Mouse (Mus musculus) E14TG2a.4 (cell line): ENCODE measurements around the gene Recql5.

Source experiments
- H3K27me3 ChIP-seq: 2 replicates; pipeline ENCODE4 v1.6.1; 2014; ENCODE audit warnings: low read length, control low read depth; ENCODE audit not compliant: insufficient read depth
- H3K36me3 ChIP-seq: 2 replicates; pipeline ENCODE4 v1.6.1; 2014; ENCODE audit warnings: low read length, control low read depth; ENCODE audit not compliant: insufficient read depth
- H3K4me1 ChIP-seq: replicated peaks from 2 replicates; pipeline ENCODE4 v1.6.1; 2014; ENCODE audit warnings: low read depth, low read length, control low read depth
- H3K4me3 ChIP-seq: replicated peaks from 2 replicates; pipeline ENCODE4 v1.5.1; 2014; ENCODE audit warnings: mild to moderate bottlenecking, low read length
- H3K9me3 ChIP-seq: 2 replicates; pipeline ENCODE4 v1.6.1; 2014; ENCODE audit warnings: low read length, control low read depth
- CTCF ChIP-seq: conservative IDR thresholded peaks from 2 replicates; pipeline ENCODE4 v1.5.1; 2014; ENCODE audit warnings: low read length
- NANOG ChIP-seq: IDR thresholded peaks from 2 replicates; pipeline ENCODE4 v1.6.1; 2014; ENCODE audit warnings: borderline replicate concordance, low read length, mixed read lengths
- POU5F1 ChIP-seq: IDR thresholded peaks from 2 replicates; pipeline ENCODE4 v1.6.1; 2014; ENCODE audit warnings: low read length, borderline replicate concordance

Gene Recql5

DNA sequence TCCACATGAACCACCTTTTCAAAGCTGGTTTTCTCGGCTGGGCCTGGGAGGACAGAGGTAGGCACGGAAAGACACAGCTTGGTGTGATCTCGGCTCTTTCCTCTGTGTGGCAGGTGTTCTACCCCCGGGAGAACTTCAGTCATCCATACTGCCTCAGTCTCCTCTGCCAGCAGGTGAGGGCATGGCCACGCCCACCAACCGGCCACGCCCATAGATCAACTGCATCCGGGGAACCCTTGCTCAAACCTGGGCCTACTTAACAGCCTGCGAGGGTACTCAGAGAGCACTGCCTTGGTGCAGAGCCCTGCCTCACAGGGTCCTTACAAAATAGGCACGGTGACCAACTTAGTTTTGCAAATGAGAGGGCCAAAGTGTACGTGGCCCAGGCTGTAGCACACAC, 48.0 kb downstream of the Recql5 start:
- TF ChIP-seq CTCF (no peak), POU5F1 (no peak), NANOG (no peak; the same call in 1 of the 2 replicates)
- peaks cover 24% of the 10 kb centered on the region for H3K27me3 ChIP-seq
- peaks cover 54% of the 10 kb centered on the region for H3K4me1 ChIP-seq
- peaks cover 6% of the 10 kb centered on the region; the same call in 1 of the 2 replicates for H3K36me3 ChIP-seq
- peak overlapping the region; percentile 64 for H3K4me3 ChIP-seq
- no peaks in the 10 kb centered on the region for H3K9me3 ChIP-seq

DNA sequence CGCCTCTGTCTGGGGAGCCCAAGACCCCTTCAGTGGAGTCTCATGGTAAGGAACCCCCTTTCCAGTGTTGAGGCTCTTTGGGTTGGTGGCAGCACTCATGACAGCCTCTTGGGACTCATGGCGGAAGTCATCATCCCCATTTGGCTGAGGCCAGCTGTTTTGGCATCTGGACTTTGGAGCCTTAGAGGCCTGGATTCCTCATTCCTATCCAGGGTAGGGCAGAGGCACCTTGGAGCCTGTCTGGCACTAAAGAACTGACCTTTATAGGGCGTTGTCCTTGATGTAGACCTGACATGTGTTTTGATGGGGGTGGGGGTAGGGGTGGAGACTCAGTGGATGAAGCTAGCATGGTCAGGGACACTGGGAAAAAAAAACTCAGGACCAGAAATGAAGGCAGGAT, 48.9 kb downstream of the Recql5 start:
- Histone ChIP-seq H3K4me1 (peaks cover 63% of the 10 kb centered on the region), H3K27me3 (peaks cover 24% of the 10 kb centered on the region), H3K4me3 (peak overlapping the region; percentile 70), H3K36me3 (no peaks in the 10 kb centered on the region), H3K9me3 (no peaks in the 10 kb centered on the region)
- TF ChIP-seq POU5F1 (no peak), NANOG (no peak), CTCF (no peak)

- Histone ChIP-seq H3K36me3 (no peaks in the 10 kb centered on the region), H3K27me3 (peaks cover 24% of the 10 kb centered on the region), H3K9me3 (no peaks in the 10 kb centered on the region), H3K4me1 (peaks cover 59% of the 10 kb centered on the region), H3K4me3 (peak overlapping the region; percentile 70)
- no peak for TF ChIP-seq NANOG
- TF ChIP-seq POU5F1: no peak
- no peak for TF ChIP-seq CTCF
Observed at GRCm38 (mm10) chr11:115883251-115883650, 50.0 kb downstream of the Recql5 start.

DNA sequence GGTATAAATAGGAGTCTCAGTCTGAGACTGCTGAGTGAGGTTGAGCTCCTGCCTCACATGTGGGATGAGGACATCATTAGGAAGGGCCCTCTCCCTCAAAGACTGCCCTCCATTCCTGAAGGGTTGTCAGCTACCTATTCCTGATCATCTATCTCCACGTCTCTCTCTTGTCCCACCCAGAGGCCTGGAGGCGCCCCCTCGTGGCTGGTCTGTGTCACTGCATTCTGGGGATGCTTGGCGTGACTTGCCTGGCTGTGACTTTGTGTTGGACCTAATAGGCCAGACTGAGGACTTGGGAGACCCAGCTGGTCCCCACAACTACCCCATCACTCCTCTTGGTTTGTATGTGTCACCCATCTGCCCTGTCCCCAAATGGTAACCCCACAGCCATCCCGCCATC, 52.3 kb downstream of the Recql5 start:
- peaks cover 49% of the 10 kb centered on the region for H3K4me1 ChIP-seq

DNA sequence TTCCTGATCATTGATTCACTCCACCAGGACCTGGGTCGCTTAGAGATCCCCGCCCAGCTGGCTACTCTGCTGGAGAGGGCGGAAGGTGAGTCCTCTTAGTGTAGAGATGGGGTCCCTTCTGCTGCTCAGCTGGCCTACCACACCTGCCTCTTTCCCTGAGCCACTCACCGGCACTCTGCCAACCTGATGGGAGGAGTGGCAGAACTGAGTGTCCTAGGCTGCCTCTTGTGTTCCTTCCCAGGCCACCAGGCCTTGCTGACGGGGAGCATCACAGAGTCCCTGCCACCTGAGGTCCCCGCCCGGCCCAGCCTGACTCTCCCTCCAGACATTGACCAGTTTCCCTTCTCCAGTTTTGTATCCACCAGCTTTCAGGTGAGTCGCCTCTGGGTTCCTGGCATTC, 55.2 kb downstream of the Recql5 start:
- Histone ChIP-seq H3K4me1 (peaks cover 21% of the 10 kb centered on the region), H3K4me3 (no peak overlapping the region), H3K36me3 (no peaks in the 10 kb centered on the region), H3K9me3 (no peaks in the 10 kb centered on the region), H3K27me3 (peaks cover 10% of the 10 kb centered on the region)
- TF ChIP-seq CTCF: no peak
- no peak for TF ChIP-seq NANOG
- TF ChIP-seq POU5F1: no peak

More for the DNA sequence above, 52.3 kb downstream of the Recql5 start:
- Histone ChIP-seq H3K4me3 (no peak overlapping the region), H3K9me3 (no peaks in the 10 kb centered on the region), H3K27me3 (peaks cover 24% of the 10 kb centered on the region), H3K36me3 (no peaks in the 10 kb centered on the region)
- TF ChIP-seq NANOG (no peak), CTCF (peak; percentile 98)

DNA sequence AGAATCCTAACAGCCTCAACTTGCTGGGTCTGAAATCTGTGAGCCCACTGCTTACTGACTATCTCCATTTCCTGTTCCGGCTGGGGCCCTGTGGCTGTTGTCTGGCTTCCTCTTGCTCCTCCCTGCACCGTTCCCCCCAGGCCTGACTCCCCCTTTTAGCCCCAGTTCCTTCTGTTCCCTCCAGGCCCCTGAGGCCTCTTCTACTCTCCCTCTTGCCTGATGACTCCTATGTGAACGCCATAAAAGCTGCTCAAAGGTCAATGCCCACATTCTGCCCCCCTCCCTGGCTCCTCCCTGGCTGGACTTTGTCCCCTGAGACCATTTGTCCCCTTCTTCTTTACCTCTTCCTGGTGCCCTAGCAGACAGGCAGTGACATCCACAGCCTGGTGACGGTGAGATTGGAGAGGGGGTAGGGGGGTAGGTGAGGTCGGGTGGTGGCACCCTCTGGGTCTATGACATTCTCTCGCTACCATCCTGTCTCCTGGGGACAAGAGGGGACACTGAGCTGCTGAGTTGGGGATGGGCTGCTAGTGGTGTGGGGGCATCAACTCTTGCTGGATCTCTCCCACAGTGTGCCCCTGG, 56.0 kb downstream of the Recql5 start:
- no peaks in the 10 kb centered on the region for H3K9me3 ChIP-seq
- TF ChIP-seq CTCF (no peak), POU5F1 (no peak), NANOG (no peak)
- H3K4me3 ChIP-seq: no peak overlapping the region
- no peaks in the 10 kb centered on the region for H3K36me3 ChIP-seq
- peaks cover 3% of the 10 kb centered on the region; the same call in 1 of the 2 replicates for H3K27me3 ChIP-seq
- H3K4me1 ChIP-seq: peaks cover 20% of the 10 kb centered on the region

DNA sequence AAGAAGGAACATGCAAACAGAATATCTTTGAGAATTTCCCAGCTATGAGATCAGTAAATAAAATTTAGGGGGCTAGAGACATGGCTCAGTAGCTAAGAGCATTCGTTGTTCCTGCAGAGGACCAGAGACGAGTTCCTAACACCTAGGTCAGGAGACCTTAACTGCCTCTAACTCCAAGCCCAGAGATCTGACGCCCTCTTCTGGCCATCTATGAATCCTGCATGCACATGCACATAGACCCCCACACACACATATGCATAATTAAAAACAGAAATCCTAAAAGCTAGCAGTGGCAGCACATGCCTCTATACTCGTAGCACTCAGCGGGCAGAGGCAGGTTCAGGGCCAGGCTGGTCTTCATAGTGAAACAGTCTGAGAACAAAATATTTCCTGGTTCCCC, 56.8 kb downstream of the Recql5 start:
- no peak overlapping the region for H3K4me3 ChIP-seq
- H3K9me3 ChIP-seq: no peaks in the 10 kb centered on the region
- no peaks in the 10 kb centered on the region for H3K36me3 ChIP-seq
- peak; percentile 54 for TF ChIP-seq CTCF
- no peak for TF ChIP-seq NANOG
- peaks cover 23% of the 10 kb centered on the region for H3K4me1 ChIP-seq
- no peaks in the 10 kb centered on the region for H3K27me3 ChIP-seq

DNA sequence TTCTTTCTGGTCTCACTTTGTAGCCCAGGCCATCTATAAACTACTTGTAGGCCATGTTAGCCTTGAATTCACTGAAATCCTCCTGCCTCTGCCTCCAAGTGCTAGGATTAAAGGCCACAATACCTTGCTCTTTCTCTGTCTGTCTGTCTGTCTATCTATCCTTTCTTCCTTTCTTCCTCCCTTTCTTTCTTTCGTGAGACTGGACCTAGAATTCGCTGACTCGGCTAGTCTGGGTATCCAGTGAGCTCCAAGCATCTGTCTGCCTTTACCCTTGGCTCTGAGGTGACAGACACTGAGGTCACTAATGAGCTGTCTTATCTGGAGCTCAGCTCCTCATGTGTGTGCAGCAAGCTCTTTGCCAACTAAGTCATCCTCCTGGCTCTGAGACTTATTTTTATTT, 57.3 kb downstream of the Recql5 start:
- TF ChIP-seq CTCF: no peak
- no peak for TF ChIP-seq POU5F1
- TF ChIP-seq NANOG: no peak
- no peak overlapping the region for H3K4me3 ChIP-seq
- H3K4me1 ChIP-seq: peaks cover 19% of the 10 kb centered on the region
- H3K9me3 ChIP-seq: no peaks in the 10 kb centered on the region
- no peaks in the 10 kb centered on the region for H3K27me3 ChIP-seq
- no peaks in the 10 kb centered on the region for H3K36me3 ChIP-seq

DNA sequence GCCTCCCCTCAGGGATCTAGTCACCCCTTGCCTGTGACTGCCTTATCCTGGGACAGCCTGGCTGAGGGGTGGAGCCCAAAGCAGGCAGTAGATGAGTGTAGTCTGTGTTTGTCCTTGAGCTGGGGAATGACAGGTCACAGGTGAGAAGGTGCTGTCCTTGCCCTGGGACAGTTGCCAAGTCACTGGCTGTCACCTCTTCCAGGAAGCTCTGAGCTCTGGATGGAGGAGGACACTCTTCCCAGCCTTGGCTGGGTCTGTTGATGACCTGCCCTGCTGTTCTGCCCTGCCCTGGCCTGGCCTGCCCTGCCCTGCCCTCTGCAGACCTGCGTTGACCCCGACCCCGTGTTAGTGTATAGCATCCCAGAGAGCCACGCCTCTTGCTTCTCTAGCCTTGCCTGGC, 60.8 kb downstream of the Recql5 start:
- Histone ChIP-seq H3K9me3 (no peaks in the 10 kb centered on the region), H3K4me3 (no peak overlapping the region), H3K4me1 (peaks cover 15% of the 10 kb centered on the region), H3K27me3 (no peaks in the 10 kb centered on the region), H3K36me3 (no peaks in the 10 kb centered on the region)
- no peak for TF ChIP-seq NANOG
- no peak for TF ChIP-seq CTCF
- TF ChIP-seq POU5F1: no peak
